Mouse (Mus musculus) kidney, postnatal 36 days (tissue): ENCODE measurements around the gene Csdc2.
"Not testable (repeated sequence)": the region's sequence is repeated elsewhere in the genome, so short reads cannot be mapped to it uniquely, and the experiment has no call there.

Experiments used
- DNase-seq, 2 experiments: peaks; one replicate each; pipeline ENCODE4 v3.0.0; 2021 to 2022; ENCODE audit warnings: mixed read lengths in 2 of 2

Gene Csdc2

GRCm38 (mm10) chr15:81936679-81937078 lies at the start of gene Csdc2:
Gene Csdc2, plus strand, starts transcription at chr15:81936759.
- peak; percentile 53 to 76 for DNase-seq

- peak; percentile 33 to 35 for DNase-seq
Observed at GRCm38 (mm10) chr15:81886795-81887550, 49.6 kb upstream of the Csdc2 start.

- no peak for DNase-seq
Observed at GRCm38 (mm10) chr15:81889175-81889574, 47.4 kb upstream of the Csdc2 start.

GRCm38 (mm10) chr15:81891140-81891802 lies 45.3 kb upstream of the Csdc2 start:
- no peak for DNase-seq

- peak in 1 of 2 experiments; percentile 40 for DNase-seq
Observed at GRCm38 (mm10) chr15:81891822-81892580, 44.6 kb upstream of the Csdc2 start.

- DNase-seq: peak; percentile 59 to 81
Observed at GRCm38 (mm10) chr15:81894002-81894401, 42.6 kb upstream of the Csdc2 start.

GRCm38 (mm10) chr15:81896407-81896806 lies 40.2 kb upstream of the Csdc2 start:
- DNase-seq: no peak

GRCm38 (mm10) chr15:81897607-81898285 lies 38.8 kb upstream of the Csdc2 start:
- peak in 1 of 2 experiments; percentile 59 for DNase-seq

GRCm38 (mm10) chr15:81898751-81899150 lies 37.8 kb upstream of the Csdc2 start:
- no peak for DNase-seq

- DNase-seq: peak; percentile 71 to 90
Observed at GRCm38 (mm10) chr15:81904939-81905338, 31.6 kb upstream of the Csdc2 start.

- DNase-seq: no peak
Observed at GRCm38 (mm10) chr15:81907953-81908352, 28.6 kb upstream of the Csdc2 start.

GRCm38 (mm10) chr15:81908767-81909166 lies 27.8 kb upstream of the Csdc2 start:
- not testable (repeated sequence) for DNase-seq

GRCm38 (mm10) chr15:81912498-81912897 lies 24.1 kb upstream of the Csdc2 start:
- no peak for DNase-seq

- no peak for DNase-seq
Observed at GRCm38 (mm10) chr15:81914668-81915067, 21.9 kb upstream of the Csdc2 start.

- no peak for DNase-seq
Observed at GRCm38 (mm10) chr15:81915663-81916062, 20.9 kb upstream of the Csdc2 start.

GRCm38 (mm10) chr15:81917201-81917600 lies 19.4 kb upstream of the Csdc2 start:
- no peak for DNase-seq

- DNase-seq: peak; percentile 78 to 93
Observed at GRCm38 (mm10) chr15:81917621-81918463, 18.7 kb upstream of the Csdc2 start.

GRCm38 (mm10) chr15:81919062-81919461 lies 17.5 kb upstream of the Csdc2 start:
- DNase-seq: peak; percentile 48 to 65

GRCm38 (mm10) chr15:81920546-81921217 lies 15.9 kb upstream of the Csdc2 start:
- DNase-seq: no peak

GRCm38 (mm10) chr15:81921255-81921654 lies 15.3 kb upstream of the Csdc2 start:
- DNase-seq: no peak

- DNase-seq: no peak
Observed at GRCm38 (mm10) chr15:81924933-81925332, 11.6 kb upstream of the Csdc2 start.
